Mouse (Mus musculus) midbrain, postnatal 0 days (tissue): ENCODE measurements at regions not wholly inside any gene's neighbourhood (a gene's known extent, or its start where the extent isn't known, plus 50 kb on each side); places are given as distances from the start of the nearest gene placed in this dataset.
A peak's percentile ranks its signal among the peaks of the same experiment; 100 is the strongest.

Experiments
- ATAC-seq: fragments of 200-750 bp; cut with Nextera tagmentation; 2 replicates; pipeline ENCODE4 v1.8.0; 2017; ENCODE audit warnings: moderate number of reproducible peaks, mild to moderate bottlenecking, moderate TSS enrichment, moderate library complexity; ENCODE audit not compliant: low FRiP score
- DNase-seq: peaks from one replicate; pipeline ENCODE4 v3.0.0-alpha.2; 2015; ENCODE audit warnings: low spot score
- H3K27ac ChIP-seq: fragments of 300-500 bp; sonication (generic); 2 replicates; pipeline ENCODE4 v1.5.1; 2014; ENCODE audit warnings: low read depth, mild to moderate bottlenecking, low read length, mixed read lengths
- H3K27me3 ChIP-seq: fragments of 300-500 bp; sonication (generic); 2 replicates; pipeline ENCODE4 v1.6.1; 2014; ENCODE audit warnings: low read length, control low read depth, mixed read lengths; ENCODE audit not compliant: insufficient read depth
- H3K36me3 ChIP-seq: fragments of 300-500 bp; sonication (generic); 2 replicates; pipeline ENCODE4 v1.6.1; 2014; ENCODE audit warnings: low read length, control low read depth, mixed read lengths; ENCODE audit not compliant: insufficient read depth
- H3K4me1 ChIP-seq: fragments of 300-500 bp; sonication (generic); 2 replicates; pipeline ENCODE4 v1.6.1; 2014; ENCODE audit warnings: mild to moderate bottlenecking, control low read depth, antibody characterized with exemption, low read length, mixed read lengths; ENCODE audit not compliant: insufficient read depth
- H3K4me2 ChIP-seq: fragments of 300-500 bp; sonication (generic); 2 replicates; pipeline ENCODE4 v1.6.1; 2014; ENCODE audit warnings: low read depth, mild to moderate bottlenecking, low read length, mixed read lengths; ENCODE audit not compliant: poor library complexity, severe bottlenecking
- H3K4me3 ChIP-seq: fragments of 300-500 bp; sonication (generic); 2 replicates; pipeline ENCODE4 v1.5.1; 2014; ENCODE audit warnings: low read depth, mild to moderate bottlenecking, low read length, moderate library complexity
- H3K9ac ChIP-seq: fragments of 300-500 bp; sonication (generic); replicated peaks from 2 replicates; pipeline ENCODE4 v1.6.1; 2014; ENCODE audit warnings: mild to moderate bottlenecking, low read length, moderate library complexity, mixed read lengths; ENCODE audit not compliant: poor library complexity, severe bottlenecking
- H3K9me3 ChIP-seq: fragments of 300-500 bp; sonication (generic); 2 replicates; pipeline ENCODE4 v1.6.1; 2016; ENCODE audit warnings: low read length, control low read depth
- CTCF ChIP-seq: IDR thresholded peaks from 2 replicates; pipeline ENCODE4 v1.5.1; 2016; ENCODE audit warnings: antibody characterized with exemption, mild to moderate bottlenecking
- WGBS: fragments of 180-500 bp; shearing (Covaris S2); extraction: QIAGEN DNeasy Blood & Tissue Kit; methylation state at CpG from one replicate; pipeline ENCODE4 v1.1.7; 2014; 5-methylcytosine and 5-hydroxymethylcytosine counted together

GRCm38 (mm10) chr1:104619805-104620375 is 148.4 kb upstream of the Cdh20 start:
- Histone ChIP-seq H3K4me1 (no peaks in the 10 kb centered on the region), H3K9ac (no peak overlapping the region), H3K36me3 (no peaks in the 10 kb centered on the region), H3K27me3 (no peaks in the 10 kb centered on the region), H3K4me2 (no peak overlapping the region), H3K27ac (no peak overlapping the region), H3K9me3 (no peaks in the 10 kb centered on the region), H3K4me3 (no peak overlapping the region)
- DNase-seq (peak; percentile 19), ATAC-seq (no peak)
- 71% methylated on average over 2 of the region's 2 CpGs for WGBS
- no peak for TF ChIP-seq CTCF

GRCm38 (mm10) chr1:104625528-104625927 is 142.8 kb upstream of the Cdh20 start:
- Histone ChIP-seq H3K27me3 (no peaks in the 10 kb centered on the region), H3K4me3 (no peak overlapping the region), H3K9ac (no peak overlapping the region), H3K36me3 (no peaks in the 10 kb centered on the region), H3K4me2 (no peak overlapping the region), H3K9me3 (no peaks in the 10 kb centered on the region), H3K4me1 (no peaks in the 10 kb centered on the region), H3K27ac (no peak overlapping the region)
- ATAC-seq (no peak), DNase-seq (no peak)
- TF ChIP-seq CTCF = peak; percentile 54
- 73% methylated on average over 2 of the region's 2 CpGs for WGBS

- H3K9me3 ChIP-seq = no peaks in the 10 kb centered on the region
- H3K4me3 ChIP-seq = no peak overlapping the region
- H3K27ac ChIP-seq = no peak overlapping the region
- ATAC-seq = no peak
- WGBS = 21% methylated on average over 1 of the region's 1 CpGs
- H3K4me2 ChIP-seq = no peak overlapping the region
- no peaks in the 10 kb centered on the region for H3K27me3 ChIP-seq
- TF ChIP-seq CTCF = no peak
- H3K36me3 ChIP-seq = no peaks in the 10 kb centered on the region
- DNase-seq = peak; percentile 57
- H3K4me1 ChIP-seq = no peaks in the 10 kb centered on the region
- no peak overlapping the region for H3K9ac ChIP-seq
Observed at GRCm38 (mm10) chr1:104652405-104652804, 115.9 kb upstream of the Cdh20 start.
